In genomic region chr9:111441151-111441550, GRCm38 (mm10) we compare ENCODE assay signal across 25 mouse cellular contexts. TPM values are rescaled to one million over a fixed set of nuclear protein-coding genes. Genes with fewer than 3 reads are reported as not detected.
DNase-seq lines count a peak whose midpoint lies in the region; ATAC-seq and TF ChIP-seq lines count a peak whose summit lies in the region.
"Had no signal": no experiment of that assay in that cellular context is flagged by ENCODE, and none has a peak within 500 bp of the region (broad histone marks: within the 10 kb centered on the region; RNA-seq: fewer than 3 reads in every experiment).

No protein-coding gene starts in this region.

- peak overlapping the region; percentile 90 for H3K27ac ChIP-seq in kidney, adult 2 months (ENCODE audit: insufficient read depth, low read depth, low read length)
- no peak overlapping the region for H3K27ac ChIP-seq in kidney, embryonic 14.5 days (ENCODE audit: low read depth, low read length)
- no peak overlapping the region for H3K27ac ChIP-seq in kidney, postnatal 0 days
- no peak overlapping the region for H3K27ac ChIP-seq in neural tube, embryonic 15.5 days (replicated peaks)
- H3K27ac ChIP-seq: embryonic facial prominence, embryonic 12.5 days; gastrocnemius, adult 2 months; heart, adult 2 months; hindbrain, embryonic 14.5 days; limb, embryonic 10.5 days; limb, embryonic 15.5 days; liver, embryonic 15.5 days; midbrain, embryonic 10.5 days; midbrain, embryonic 15.5 days had no signal

- no peak overlapping the region for H3K9ac ChIP-seq in kidney, embryonic 14.5 days (ENCODE audit: low read depth, low read length)
- no peak overlapping the region for H3K9ac ChIP-seq in kidney, postnatal 0 days (ENCODE audit: low read depth, low read length)
- H3K9ac ChIP-seq in neural tube, embryonic 15.5 days (replicated peaks) = no peak overlapping the region
- H3K9ac ChIP-seq: embryonic facial prominence, embryonic 12.5 days; heart, embryonic 12.5 days; hindbrain, embryonic 14.5 days; limb, embryonic 15.5 days; liver, embryonic 15.5 days; lung, embryonic 14.5 days; midbrain, embryonic 15.5 days had no signal

- no peaks in the 10 kb centered on the region for H3K27me3 ChIP-seq in kidney, adult 2 months (replicated peaks; ENCODE audit: control insufficient read depth, insufficient read depth, low read length)
- peaks cover 17% of the 10 kb centered on the region for H3K27me3 ChIP-seq in kidney, embryonic 14.5 days (ENCODE audit: control insufficient read depth, insufficient read depth, low read length)
- no peaks in the 10 kb centered on the region for H3K27me3 ChIP-seq in kidney, postnatal 0 days (ENCODE audit: insufficient read depth, low read length)
- H3K27me3 ChIP-seq in neural tube, embryonic 15.5 days (replicated peaks) = 0 out of 2 replicates have a peak, but pooled peaks cover 4% of the 10 kb centered on the region

- no peak for ATAC-seq in kidney, embryonic 14.5 days (ENCODE audit: low FRiP score, low TSS enrichment)
- ATAC-seq in kidney, postnatal 0 days (replicated peaks; ENCODE audit: low FRiP score, low read depth) = peak; percentile 46; the same call in 1 of the 2 replicates
- ATAC-seq in neural tube, embryonic 15.5 days (ENCODE audit: low FRiP score) = no peak
- ATAC-seq: forebrain, embryonic 14.5 days; inflammation-experienced regulatory T-cells, adult 6 months; midbrain, embryonic 15.5 days had no signal

- 0 out of 2 replicates have a peak, but pooled peaks have one; percentile 3 for TF ChIP-seq CTCF in kidney, adult 2 months (conservative IDR thresholded peaks at IDR 0.05; ENCODE audit: insufficient read depth, insufficient read length, low read depth, low read length)
- TF ChIP-seq CTCF in kidney, postnatal 0 days (IDR thresholded peaks at IDR 0.05; ENCODE audit: low read depth) = no peak

- H3K9me3 ChIP-seq in kidney, embryonic 14.5 days (ENCODE audit: control insufficient read depth, low read length) = no peaks in the 10 kb centered on the region
- H3K9me3 ChIP-seq in kidney, postnatal 0 days (replicated peaks; ENCODE audit: low read length) = no peaks in the 10 kb centered on the region
- H3K9me3 ChIP-seq in neural tube, embryonic 15.5 days (replicated peaks) = no peaks in the 10 kb centered on the region
- H3K9me3 ChIP-seq: embryonic facial prominence, embryonic 12.5 days; heart, embryonic 12.5 days; limb, embryonic 10.5 days; limb, embryonic 15.5 days; liver, embryonic 15.5 days; midbrain, embryonic 10.5 days; midbrain, embryonic 15.5 days had no signal

- H3K36me3 ChIP-seq in kidney, adult 2 months (ENCODE audit: control insufficient read depth, insufficient read depth, low read length) = no peaks in the 10 kb centered on the region
- H3K36me3 ChIP-seq in kidney, embryonic 14.5 days (ENCODE audit: control insufficient read depth, insufficient read depth, low read length) = no peaks in the 10 kb centered on the region
- no peaks in the 10 kb centered on the region for H3K36me3 ChIP-seq in kidney, postnatal 0 days (ENCODE audit: insufficient read depth, low read length)
- no peaks in the 10 kb centered on the region for H3K36me3 ChIP-seq in neural tube, embryonic 15.5 days
- H3K36me3 ChIP-seq: embryonic facial prominence, embryonic 12.5 days; heart, embryonic 12.5 days; limb, embryonic 10.5 days; limb, embryonic 15.5 days; liver, embryonic 15.5 days; midbrain, embryonic 10.5 days; midbrain, embryonic 15.5 days had no signal

- 53% methylated on average over 2 of the region's 2 CpGs for WGBS in kidney, adult 2 months
- 83% methylated on average over 2 of the region's 2 CpGs for WGBS in kidney, embryonic 14.5 days
- 85% methylated on average over 2 of the region's 2 CpGs for WGBS in kidney, postnatal 0 days
- WGBS in neural tube, embryonic 15.5 days = 87% methylated on average over 2 of the region's 2 CpGs

- DNase-seq in kidney, adult 2 months = peak; percentile 89
- peak; percentile 76 to 86 for DNase-seq in kidney, adult 8-10 months
- no peak for DNase-seq in kidney, postnatal 0 days (ENCODE audit: low spot score)
- no peak for DNase-seq in ovary, postnatal 14 days (ENCODE audit: low spot score)
- DNase-seq: adrenal gland, postnatal 25 days; B cell, adult 2 months; cerebellum, adult 18-20 months; cerebellum, postnatal 25 days; gastrocnemius, adult 2 months; gastrocnemius, postnatal 36 days; heart, adult 2 months; lung, embryonic 14.5 days; lung, postnatal 14 days had no signal

- peaks cover 15% of the 10 kb centered on the region for H3K4me1 ChIP-seq in kidney, adult 2 months (ENCODE audit: control insufficient read depth, insufficient read depth, low read length)
- H3K4me1 ChIP-seq in kidney, embryonic 14.5 days (ENCODE audit: control insufficient read depth, insufficient read depth, low read length) = no peaks in the 10 kb centered on the region
- no peaks in the 10 kb centered on the region for H3K4me1 ChIP-seq in kidney, postnatal 0 days (replicated peaks; ENCODE audit: insufficient read depth, low read length)
- H3K4me1 ChIP-seq in neural tube, embryonic 15.5 days = peaks cover 5% of the 10 kb centered on the region
- H3K4me1 ChIP-seq: embryonic facial prominence, embryonic 12.5 days had no signal

- H3K4me3 ChIP-seq in kidney, adult 2 months (ENCODE audit: insufficient read depth, low read depth, low read length) = no peak overlapping the region
- no peak overlapping the region for H3K4me3 ChIP-seq in kidney, embryonic 14.5 days (ENCODE audit: low read length)
- no peak overlapping the region for H3K4me3 ChIP-seq in kidney, postnatal 0 days (replicated peaks; ENCODE audit: low read depth, low read length)
- H3K4me3 ChIP-seq in neural tube, embryonic 15.5 days (replicated peaks) = no peak overlapping the region
- H3K4me3 ChIP-seq: embryonic facial prominence, embryonic 12.5 days; gastrocnemius, adult 2 months; heart, adult 2 months; heart, embryonic 12.5 days; limb, embryonic 10.5 days; limb, embryonic 15.5 days; liver, embryonic 15.5 days; midbrain, embryonic 10.5 days; midbrain, embryonic 15.5 days had no signal

- H3K4me2 ChIP-seq in kidney, embryonic 14.5 days (replicated peaks; ENCODE audit: low read depth, low read length) = no peak overlapping the region
- no peak overlapping the region for H3K4me2 ChIP-seq in kidney, postnatal 0 days (ENCODE audit: low read length)
- peak overlapping the region; percentile 69 for H3K4me2 ChIP-seq in neural tube, embryonic 15.5 days
- H3K4me2 ChIP-seq: embryonic facial prominence, embryonic 12.5 days; heart, embryonic 12.5 days; limb, embryonic 15.5 days; liver, embryonic 15.5 days; lung, embryonic 14.5 days had no signal

- no peak for TF ChIP-seq POLR2A in kidney, adult 2 months (IDR thresholded peaks at IDR 0.05; ENCODE audit: low read depth, low read length)

RNA-seq across cellular contexts. Expression of gene Dclk3, which starts 2.3 kb away (rescaled TPM):
- polyA plus RNA-seq in kidney, adult 2 months (2012; rRNA removed) = 21.8 and 22.1 TPM in 2 replicates
- 1.0 and 2.0 TPM in 2 replicates for polyA plus RNA-seq in kidney, embryonic 14.5 days (2014; fragmentation: Nextera tagmentation; extraction: Ambion mirVana)
- polyA plus RNA-seq in kidney, postnatal 0 days (2015; fragmentation: Nextera tagmentation; extraction: Ambion mirVana) = 8.6 and 9.0 TPM in 2 replicates
- polyA plus RNA-seq in neural tube, embryonic 15.5 days (2015; fragmentation: Nextera tagmentation; extraction: Ambion mirVana) = 11.2 and 12.2 TPM in 2 replicates
- polyA plus RNA-seq: inflammation-experienced regulatory T-cells, adult 6 months; liver, embryonic 15.5 days; lung, embryonic 14.5 days had no signal

Comparison
In these comparisons a context has a peak if more than half of its experiments do, and no peak if none do; other contexts are left out.
1. DNase-seq: peak in kidney, adult 2 months (single experiment) and kidney, adult 8-10 months (2 of 2); none in kidney, postnatal 0 days (single experiment) and ovary, postnatal 14 days (single experiment).